Mouse (Mus musculus) liver, embryonic 15.5 days (tissue): ENCODE data around the gene Dlg2. TPM values are rescaled to one million over a fixed set of nuclear protein-coding genes. Genes with fewer than 3 reads are reported as not detected.

Experiments
- ATAC-seq: fragments of 200-750 bp; cut with Nextera tagmentation; 2 replicates; pipeline ENCODE4 v1.8.0; 2017; ENCODE audit warnings: moderate number of reproducible peaks, mild to moderate bottlenecking, moderate library complexity; ENCODE audit not compliant: insufficient read depth
- H3K27ac ChIP-seq: fragments of 300-500 bp; sonication (generic); replicated peaks from 2 replicates; pipeline ENCODE4 v1.5.1; 2015; ENCODE audit warnings: mild to moderate bottlenecking, inconsistent platforms
- H3K27me3 ChIP-seq: fragments of 300-500 bp; sonication (generic); 2 replicates; pipeline ENCODE4 v1.6.1; 2015; ENCODE audit warnings: mild to moderate bottlenecking, inconsistent platforms
- H3K36me3 ChIP-seq: fragments of 300-500 bp; sonication (generic); replicated peaks from 2 replicates; pipeline ENCODE4 v1.6.1; 2015; ENCODE audit warnings: moderate library complexity, mild to moderate bottlenecking, inconsistent platforms
- H3K4me1 ChIP-seq: fragments of 300-500 bp; sonication (generic); replicated peaks from 2 replicates; pipeline ENCODE4 v1.6.1; 2015; ENCODE audit warnings: inconsistent platforms
- H3K4me2 ChIP-seq: fragments of 300-500 bp; sonication (generic); 2 replicates; pipeline ENCODE4 v1.6.1; 2015; ENCODE audit warnings: moderate library complexity, mild to moderate bottlenecking, inconsistent platforms
- H3K4me3 ChIP-seq: fragments of 300-500 bp; sonication (generic); replicated peaks from 2 replicates; pipeline ENCODE4 v1.5.1; 2015; ENCODE audit warnings: mild to moderate bottlenecking, inconsistent platforms
- H3K9ac ChIP-seq: fragments of 300-500 bp; sonication (generic); 2 replicates; pipeline ENCODE4 v1.6.1; 2015; ENCODE audit warnings: moderate library complexity, mild to moderate bottlenecking, inconsistent platforms
- H3K9me3 ChIP-seq: fragments of 300-500 bp; sonication (generic); replicated peaks from 2 replicates; pipeline ENCODE4 v1.6.1; 2016; ENCODE audit warnings: inconsistent platforms
- WGBS: fragments of 180-500 bp; shearing (Covaris S2); methylation state at CpG from one replicate; pipeline ENCODE4 v1.1.7; 2015; ENCODE audit warnings: mixed read lengths; ENCODE audit not compliant: insufficient replicate concordance; 5-methylcytosine and 5-hydroxymethylcytosine counted together
- polyA plus RNA-seq: library from polyadenylated mRNA; unstranded; fragments of >200 nt; fragmentation: Nextera tagmentation; extraction: Ambion mirVana; gene quantifications from 2 replicates; pipeline ENCODE4 v1.2.1, GENCODE M21; 2015

The Dlg2 gene
- polyA plus RNA-seq, 1 experiment from 2014 or later: 0.60 TPM

DNA sequence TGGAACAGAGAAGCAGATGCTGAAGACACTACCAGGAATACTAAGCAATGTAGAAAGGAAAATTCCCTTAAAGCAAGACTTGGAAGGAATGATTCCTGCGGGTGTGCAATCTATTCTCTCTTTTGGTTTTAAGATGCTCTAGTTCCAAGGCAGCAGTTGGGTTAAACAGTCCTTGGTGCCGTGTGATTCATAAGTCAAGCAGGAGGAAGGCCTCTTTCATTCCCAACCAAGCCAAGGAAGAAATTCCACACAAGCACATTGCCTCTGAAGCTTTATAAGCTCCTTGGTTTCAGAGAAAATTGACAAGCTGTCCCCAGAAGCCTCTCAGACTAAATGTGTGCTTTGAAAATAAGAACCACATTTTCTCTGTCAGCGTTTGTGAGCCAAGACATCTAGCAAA lies 1309.4 kb downstream of the Dlg2 start:
- no peak for ATAC-seq
- 58% methylated on average over 3 of the region's 3 CpGs for WGBS

DNA sequence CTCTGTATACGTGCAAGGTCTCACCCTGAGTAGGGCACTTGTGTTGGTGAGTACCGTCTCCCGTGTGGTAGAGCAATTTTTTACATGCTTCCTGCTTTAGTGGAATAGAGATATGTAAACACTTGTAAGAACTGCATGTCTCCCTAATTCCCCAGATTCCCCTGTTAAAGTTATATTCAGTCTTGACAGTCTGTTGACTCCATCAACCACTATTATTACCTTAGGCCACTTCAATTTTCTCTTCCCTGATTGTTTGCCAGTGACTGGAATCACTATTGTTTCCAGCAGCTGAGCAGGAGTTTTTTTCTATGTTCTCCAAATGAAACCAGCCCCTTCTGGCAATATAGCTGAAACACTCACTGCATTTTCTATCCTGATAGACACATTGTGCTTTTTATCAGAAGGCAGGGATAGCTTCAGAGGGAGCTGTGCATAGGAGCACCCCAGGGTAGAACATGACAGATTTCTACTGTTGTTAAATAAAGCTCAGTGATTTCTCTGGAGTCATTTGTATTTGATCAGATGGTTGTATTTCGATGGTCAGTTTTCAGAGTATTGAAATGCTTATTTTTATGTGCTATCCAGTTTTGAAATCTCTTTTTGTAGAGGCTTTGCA lies 1314.6 kb downstream of the Dlg2 start:
- Histone ChIP-seq H3K27me3 (no peaks in the 10 kb centered on the region), H3K9me3 (no peaks in the 10 kb centered on the region), H3K4me1 (no peaks in the 10 kb centered on the region), H3K27ac (no peak overlapping the region), H3K4me3 (no peak overlapping the region), H3K4me2 (no peak overlapping the region), H3K36me3 (no peaks in the 10 kb centered on the region), H3K9ac (no peak overlapping the region)
- ATAC-seq: no peak
- WGBS: 51% methylated on average over 4 of the region's 4 CpGs

More for the DNA sequence above, 1309.4 kb downstream of the Dlg2 start:
- H3K4me1 ChIP-seq: no peaks in the 10 kb centered on the region
- H3K9me3 ChIP-seq: no peaks in the 10 kb centered on the region
- no peaks in the 10 kb centered on the region for H3K36me3 ChIP-seq
- no peak overlapping the region for H3K9ac ChIP-seq
- H3K4me3 ChIP-seq: no peak overlapping the region
- no peaks in the 10 kb centered on the region for H3K27me3 ChIP-seq
- H3K4me2 ChIP-seq: no peak overlapping the region
- H3K27ac ChIP-seq: no peak overlapping the region

DNA sequence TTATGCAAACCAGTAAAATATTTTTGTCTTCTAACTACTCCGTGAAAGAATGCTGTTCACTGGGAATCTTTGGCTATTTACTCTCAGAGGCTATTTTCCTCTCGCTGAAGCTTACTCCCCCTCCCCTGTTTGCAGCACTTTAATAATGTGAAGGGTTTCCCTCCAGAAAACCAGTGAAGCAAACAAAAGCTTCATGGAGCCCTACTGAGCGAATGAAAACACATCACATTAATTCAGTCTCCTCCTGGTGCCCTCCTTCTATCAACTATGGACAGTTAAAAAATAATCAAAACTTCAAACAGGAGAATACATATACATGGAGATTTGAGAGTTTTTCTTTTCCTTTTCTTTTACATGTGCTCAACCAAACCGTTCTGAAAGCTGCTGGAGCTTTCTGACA lies 1330.2 kb downstream of the Dlg2 start:
- 39% methylated on average over 4 of the region's 4 CpGs for WGBS
- no peak overlapping the region for H3K27ac ChIP-seq
- no peaks in the 10 kb centered on the region for H3K9me3 ChIP-seq
- H3K4me1 ChIP-seq: no peaks in the 10 kb centered on the region
- H3K4me3 ChIP-seq: no peak overlapping the region
- H3K4me2 ChIP-seq: no peak overlapping the region
- H3K27me3 ChIP-seq: no peaks in the 10 kb centered on the region
- no peak overlapping the region for H3K9ac ChIP-seq
- ATAC-seq: no peak
- H3K36me3 ChIP-seq: no peaks in the 10 kb centered on the region

DNA sequence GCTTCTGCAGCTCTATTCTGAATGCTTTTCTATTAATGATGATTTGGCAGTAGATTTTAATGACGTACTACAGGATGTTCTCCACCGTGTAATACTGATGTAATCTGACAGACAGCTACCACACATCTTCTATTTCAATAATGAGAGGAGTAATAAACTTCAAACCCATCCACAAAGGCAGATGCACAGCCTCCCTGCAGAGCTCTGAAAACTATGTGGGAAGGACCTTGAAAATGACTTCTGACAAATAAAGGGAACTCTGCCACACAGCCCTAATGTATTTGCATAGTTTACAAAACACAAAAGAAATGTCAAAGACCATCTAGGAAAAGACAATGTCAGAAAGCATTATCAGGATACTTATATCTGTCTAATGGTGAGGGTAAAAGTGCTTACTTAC lies 1334.3 kb downstream of the Dlg2 start:
- Histone ChIP-seq H3K9ac (no peak overlapping the region), H3K27me3 (no peaks in the 10 kb centered on the region), H3K4me2 (no peak overlapping the region), H3K27ac (no peak overlapping the region), H3K36me3 (no peaks in the 10 kb centered on the region), H3K9me3 (no peaks in the 10 kb centered on the region), H3K4me3 (no peak overlapping the region), H3K4me1 (no peaks in the 10 kb centered on the region)
- WGBS: 34% methylated on average over 2 of the region's 2 CpGs
- no peak for ATAC-seq

DNA sequence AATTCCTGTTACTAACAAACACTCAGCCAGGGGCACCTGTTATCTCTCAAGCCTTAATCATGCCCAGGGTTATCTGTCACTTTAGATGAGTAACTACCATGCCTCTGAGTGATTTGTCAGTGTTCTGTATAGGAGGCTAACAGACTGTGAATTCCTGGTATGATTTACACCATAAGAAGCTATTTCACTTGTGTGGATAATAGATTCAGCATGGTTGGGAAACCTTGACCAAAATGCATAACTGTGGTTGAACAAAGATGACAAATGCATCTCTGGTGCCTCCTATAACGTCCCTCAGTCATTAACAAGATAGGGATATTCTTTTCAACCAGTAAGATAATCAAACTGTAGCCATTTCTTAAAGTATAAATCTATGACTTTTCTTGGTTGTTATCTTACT lies 1341.5 kb downstream of the Dlg2 start:
- no peak overlapping the region for H3K9ac ChIP-seq
- H3K4me2 ChIP-seq: no peak overlapping the region
- H3K27ac ChIP-seq: no peak overlapping the region
- H3K4me3 ChIP-seq: no peak overlapping the region
- H3K9me3 ChIP-seq: no peaks in the 10 kb centered on the region
- WGBS: 29% methylated on average over 1 of the region's 1 CpGs
- no peaks in the 10 kb centered on the region for H3K36me3 ChIP-seq
- no peaks in the 10 kb centered on the region for H3K27me3 ChIP-seq
- no peak for ATAC-seq
- no peaks in the 10 kb centered on the region for H3K4me1 ChIP-seq

DNA sequence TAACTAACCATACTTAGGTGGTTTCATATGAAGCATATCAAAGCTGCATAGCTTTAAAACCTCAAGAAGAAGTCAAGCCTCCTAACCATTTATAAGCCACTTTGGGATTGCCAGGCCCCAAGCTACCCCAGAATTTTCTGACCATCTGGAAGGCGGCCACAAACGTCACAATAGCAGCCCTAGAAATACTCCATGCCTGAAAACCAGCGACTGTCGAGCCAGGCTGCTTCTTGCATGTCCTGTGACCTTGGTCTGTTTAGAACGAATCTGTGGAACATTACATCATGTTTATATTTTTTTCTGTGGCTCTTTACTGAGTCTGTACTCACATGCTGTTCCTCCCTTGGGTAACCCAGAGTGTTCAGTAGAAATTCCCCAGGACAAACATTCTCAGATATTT lies 1355.7 kb downstream of the Dlg2 start:
- Histone ChIP-seq H3K9me3 (no peaks in the 10 kb centered on the region), H3K36me3 (no peaks in the 10 kb centered on the region), H3K4me3 (no peak overlapping the region), H3K27me3 (no peaks in the 10 kb centered on the region), H3K4me2 (no peak overlapping the region), H3K4me1 (no peaks in the 10 kb centered on the region), H3K27ac (no peak overlapping the region), H3K9ac (no peak overlapping the region)
- WGBS: 54% methylated on average over 5 of the region's 5 CpGs
- ATAC-seq: no peak

DNA sequence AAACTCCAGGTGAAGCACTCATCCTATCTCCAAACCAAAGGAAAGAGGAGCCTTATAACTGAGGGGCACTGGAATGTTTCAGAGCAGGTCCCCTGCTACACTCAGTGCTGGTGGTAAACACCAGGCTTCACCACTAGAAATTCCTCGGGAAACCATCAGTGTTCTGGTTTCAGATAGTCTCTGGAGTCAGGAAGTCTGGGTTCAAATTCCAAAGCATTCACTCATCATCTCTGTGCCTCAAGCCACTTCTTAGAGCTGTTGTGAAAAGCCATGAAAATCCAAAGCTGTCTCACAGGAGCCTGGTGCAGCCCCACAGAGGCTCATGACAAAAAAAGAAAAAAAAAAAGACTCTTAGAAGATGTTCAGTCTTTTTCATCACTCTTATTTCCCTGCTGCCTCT lies 1369.3 kb downstream of the Dlg2 start:
- no peak overlapping the region for H3K4me2 ChIP-seq
- H3K36me3 ChIP-seq: no peaks in the 10 kb centered on the region

DNA sequence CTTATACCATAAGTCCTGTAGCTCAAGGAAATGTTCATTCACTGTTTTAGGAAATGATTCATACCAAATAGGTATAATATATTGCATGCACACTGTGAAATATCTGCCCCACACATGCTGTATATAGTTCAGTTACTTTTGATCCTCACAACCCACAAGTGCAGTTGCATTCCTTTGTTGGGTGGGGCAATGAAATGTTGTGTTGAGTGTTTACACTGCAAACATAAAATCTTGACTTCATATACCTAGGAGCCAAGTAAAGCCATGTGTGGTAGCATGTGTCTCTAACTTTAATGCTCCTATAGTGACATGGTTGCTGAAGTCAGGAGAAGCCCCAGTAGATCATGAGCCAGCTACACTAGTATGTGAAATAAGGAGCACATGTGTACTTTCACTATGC lies 1372.9 kb downstream of the Dlg2 start:
- no peak overlapping the region for H3K4me2 ChIP-seq
- no peaks in the 10 kb centered on the region for H3K36me3 ChIP-seq
- no peaks in the 10 kb centered on the region for H3K4me1 ChIP-seq
- H3K27me3 ChIP-seq: no peaks in the 10 kb centered on the region
- no peak overlapping the region for H3K4me3 ChIP-seq
- ATAC-seq: no peak
- no peaks in the 10 kb centered on the region for H3K9me3 ChIP-seq
- no peak overlapping the region for H3K27ac ChIP-seq
- H3K9ac ChIP-seq: no peak overlapping the region

More for the DNA sequence above, 1369.3 kb downstream of the Dlg2 start:
- Histone ChIP-seq H3K4me1 (no peaks in the 10 kb centered on the region), H3K27me3 (no peaks in the 10 kb centered on the region), H3K9ac (no peak overlapping the region), H3K9me3 (no peaks in the 10 kb centered on the region), H3K4me3 (no peak overlapping the region), H3K27ac (no peak overlapping the region)
- ATAC-seq: no peak
- 26% methylated on average over 1 of the region's 1 CpGs for WGBS

DNA sequence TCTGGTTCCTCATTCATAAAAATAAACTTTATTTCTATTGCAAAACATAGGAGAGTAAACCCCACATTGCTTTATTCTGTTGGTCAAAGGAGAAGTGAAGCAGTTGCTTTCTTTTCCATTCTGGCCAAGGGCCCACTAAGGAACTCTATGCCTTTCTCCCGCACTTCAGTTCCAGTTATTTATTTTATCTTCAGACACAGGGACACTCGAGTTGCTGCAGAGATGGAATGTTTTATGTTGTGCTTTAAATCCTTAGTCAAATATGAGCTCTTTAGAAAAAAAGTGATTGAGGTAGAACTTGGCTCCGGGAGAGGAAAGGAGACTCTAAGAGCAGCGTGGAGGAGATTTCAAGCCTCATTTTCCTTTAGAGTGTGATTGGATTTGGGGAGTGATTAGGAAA lies 1377.2 kb downstream of the Dlg2 start:
- WGBS: 45% methylated on average over 4 of the region's 4 CpGs
- no peak for ATAC-seq

DNA sequence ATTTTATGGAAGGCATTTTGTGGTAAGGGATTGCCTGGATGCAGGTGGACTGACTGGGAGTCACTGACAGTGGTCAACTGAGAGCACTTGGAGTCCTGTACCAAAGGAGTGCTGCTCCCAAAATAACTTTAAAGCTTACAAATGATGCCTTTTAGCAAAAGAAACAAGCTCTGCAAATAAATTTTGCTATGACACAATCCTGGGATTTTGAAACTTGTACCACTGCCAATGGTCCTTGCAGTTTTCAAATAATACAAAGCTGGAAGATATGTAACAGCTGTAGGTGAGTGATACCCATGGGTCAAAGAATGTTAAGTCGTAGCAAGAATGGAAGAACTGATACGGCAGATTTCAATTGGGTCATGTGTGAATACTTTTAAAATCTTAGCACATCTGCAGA lies 1380.5 kb downstream of the Dlg2 start:
- whole genome bisulfite sequencing: 64% methylated on average over 2 of the region's 2 CpGs
- H3K4me2 ChIP-seq: no peak overlapping the region
- no peak overlapping the region for H3K4me3 ChIP-seq
- H3K9me3 ChIP-seq: no peaks in the 10 kb centered on the region
- H3K9ac ChIP-seq: no peak overlapping the region
- ATAC-seq: no peak
- no peaks in the 10 kb centered on the region for H3K4me1 ChIP-seq
- H3K27me3 ChIP-seq: no peaks in the 10 kb centered on the region
- no peaks in the 10 kb centered on the region for H3K36me3 ChIP-seq
- H3K27ac ChIP-seq: no peak overlapping the region

More for the DNA sequence above, 1377.2 kb downstream of the Dlg2 start:
- no peak overlapping the region for H3K4me2 ChIP-seq
- no peak overlapping the region for H3K27ac ChIP-seq
- H3K9me3 ChIP-seq: no peaks in the 10 kb centered on the region
- H3K36me3 ChIP-seq: no peaks in the 10 kb centered on the region
- no peak overlapping the region for H3K4me3 ChIP-seq
- no peaks in the 10 kb centered on the region for H3K4me1 ChIP-seq
- H3K27me3 ChIP-seq: no peaks in the 10 kb centered on the region
- no peak overlapping the region for H3K9ac ChIP-seq

DNA sequence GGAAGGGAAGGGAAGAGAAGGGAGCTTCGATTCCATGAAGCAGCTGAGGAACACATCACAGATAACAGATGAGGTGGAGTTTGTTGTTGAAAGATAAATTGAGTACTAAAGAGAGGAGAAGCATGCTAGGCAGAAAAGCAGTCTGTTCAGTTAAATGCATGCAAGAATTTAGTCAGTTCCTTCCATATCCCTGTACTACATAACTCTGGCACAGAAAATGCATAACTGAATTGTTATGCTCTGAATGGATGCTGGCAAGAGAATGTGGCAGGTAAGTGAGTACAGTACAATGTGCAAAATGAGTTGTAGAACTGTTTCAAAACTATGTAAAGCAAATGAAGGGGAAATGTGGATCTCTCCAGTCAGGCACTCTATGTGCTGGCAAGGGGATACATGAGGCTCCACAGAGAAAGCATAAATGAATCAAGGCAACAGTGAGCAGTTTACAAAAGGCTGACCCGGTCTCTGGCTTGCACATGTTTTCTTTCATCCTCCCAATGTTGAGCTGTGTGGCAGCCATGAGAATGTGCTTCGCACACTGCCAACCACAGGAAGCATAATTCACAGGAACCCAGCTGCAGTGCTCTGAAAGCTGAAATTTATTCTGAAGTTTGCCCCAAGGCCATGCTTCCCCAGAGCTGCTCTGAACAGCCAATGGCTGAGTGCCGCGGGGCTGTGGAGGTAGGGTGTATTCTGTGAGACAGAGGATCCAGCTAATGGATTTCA lies 1386.5 kb downstream of the Dlg2 start:
- Histone ChIP-seq H3K4me1 (no peaks in the 10 kb centered on the region), H3K9me3 (no peaks in the 10 kb centered on the region), H3K9ac (no peak overlapping the region), H3K4me2 (no peak overlapping the region), H3K27ac (no peak overlapping the region), H3K27me3 (no peaks in the 10 kb centered on the region), H3K4me3 (no peak overlapping the region), H3K36me3 (no peaks in the 10 kb centered on the region)
- WGBS: 55% methylated on average over 5 of the region's 5 CpGs
- no peak for ATAC-seq

DNA sequence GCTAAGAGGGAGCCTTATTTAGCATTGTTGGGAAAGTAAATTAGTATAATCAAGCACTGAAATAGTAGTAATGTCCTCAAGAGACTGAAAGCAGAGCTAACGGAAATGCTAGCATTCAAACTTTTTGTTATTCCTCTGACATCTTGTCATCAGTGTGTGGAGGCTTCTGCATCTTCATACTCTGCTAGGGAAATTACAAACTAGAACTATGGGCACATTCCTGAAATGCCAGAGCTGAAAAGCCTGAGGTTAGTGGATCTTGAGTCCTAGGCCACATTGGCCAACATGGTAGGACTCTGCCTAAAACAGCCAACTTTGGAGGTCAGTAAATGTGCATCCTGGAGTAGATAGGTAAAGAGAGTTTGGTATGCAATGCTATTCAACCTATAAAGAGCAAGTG lies 1392.4 kb downstream of the Dlg2 start:
- no peaks in the 10 kb centered on the region for H3K9me3 ChIP-seq

More for the DNA sequence above, 1392.4 kb downstream of the Dlg2 start:
- H3K4me1 ChIP-seq: no peaks in the 10 kb centered on the region
- H3K4me3 ChIP-seq: no peak overlapping the region
- no peak overlapping the region for H3K4me2 ChIP-seq
- H3K27me3 ChIP-seq: no peaks in the 10 kb centered on the region
- H3K36me3 ChIP-seq: no peaks in the 10 kb centered on the region
- ATAC-seq: no peak
- no peak overlapping the region for H3K9ac ChIP-seq
- no peak overlapping the region for H3K27ac ChIP-seq
- 44% methylated on average over 1 of the region's 1 CpGs for WGBS
